Mouse (Mus musculus) thymus, adult 18-20 months (tissue): ENCODE data around the gene Olfr837.
"Not testable (repeated sequence)": the region's sequence is repeated elsewhere in the genome, so short reads cannot be mapped to it uniquely, and the experiment has no call there.

Experiments used
- DNase-seq, 2 experiments: peaks; one replicate each; pipeline ENCODE4 v3.0.0; 2022; ENCODE audit warnings: mixed read lengths in 2 of 2

Olfr837 gene

DNA sequence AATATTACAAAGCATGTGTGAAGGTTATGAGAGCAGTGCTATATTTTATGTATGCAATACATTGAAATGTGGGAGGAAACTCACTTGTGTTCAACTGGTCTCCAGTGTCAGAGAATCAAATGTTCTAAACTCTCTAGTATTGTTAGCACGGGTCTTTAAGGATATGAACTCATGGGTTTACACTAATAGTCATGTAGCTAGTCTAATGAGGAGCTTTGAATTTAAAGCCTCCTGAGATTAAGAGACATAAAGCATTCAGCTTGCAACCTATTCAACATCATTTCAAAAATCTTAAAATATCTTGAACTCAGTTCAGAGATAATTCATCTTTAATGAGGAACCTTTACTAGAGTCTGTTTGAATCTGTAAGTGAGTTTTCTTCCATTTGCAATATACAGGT is at the start of gene Olfr837:
Olfr837 (plus strand) TSS at position 301 of the 400 bp plus-strand sequence.
- no peak for DNase-seq

- DNase-seq, result not testable (repeated sequence)
These were observed 43.0 kb upstream of the Olfr837 start for GRCm38 (mm10) chr9:19092889-19093753.

- no peak for DNase-seq
These were observed 38.8 kb upstream of the Olfr837 start for GRCm38 (mm10) chr9:19097286-19097685.

GRCm38 (mm10) chr9:19120082-19120481 is 16.0 kb upstream of the Olfr837 start, which contains the start of gene Olfr836:
Gene Olfr836, plus strand, starts transcription at chr9:19120382.
- DNase-seq, result no peak

DNA sequence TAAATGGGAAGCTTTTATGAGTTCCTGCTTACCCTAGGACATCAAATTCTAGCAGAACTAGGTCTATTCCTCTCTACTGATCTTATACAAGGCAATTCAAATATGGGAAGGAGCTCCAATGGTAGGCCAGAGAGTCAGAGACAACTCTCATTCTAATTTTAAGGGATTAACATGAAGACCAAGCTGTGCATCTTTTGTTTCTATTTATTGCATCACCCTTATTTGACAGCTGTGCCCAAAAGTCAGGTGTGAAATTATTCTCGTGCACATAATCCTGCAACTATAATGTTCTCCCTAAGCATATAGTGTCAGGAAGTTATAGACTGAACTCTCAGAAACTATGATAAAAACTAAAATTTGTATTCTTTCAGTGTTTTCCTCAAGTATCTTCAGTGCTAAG is 41.1 kb downstream of the Olfr837 start, which contains the start of gene Olfr839-ps1:
Olfr839-ps1 (minus strand) TSS at position 101 of the 400 bp plus-strand sequence.
- no peak for DNase-seq
